Comparison of ENCODE assay signal across 10 mouse cellular contexts in the genomic region with DNA sequence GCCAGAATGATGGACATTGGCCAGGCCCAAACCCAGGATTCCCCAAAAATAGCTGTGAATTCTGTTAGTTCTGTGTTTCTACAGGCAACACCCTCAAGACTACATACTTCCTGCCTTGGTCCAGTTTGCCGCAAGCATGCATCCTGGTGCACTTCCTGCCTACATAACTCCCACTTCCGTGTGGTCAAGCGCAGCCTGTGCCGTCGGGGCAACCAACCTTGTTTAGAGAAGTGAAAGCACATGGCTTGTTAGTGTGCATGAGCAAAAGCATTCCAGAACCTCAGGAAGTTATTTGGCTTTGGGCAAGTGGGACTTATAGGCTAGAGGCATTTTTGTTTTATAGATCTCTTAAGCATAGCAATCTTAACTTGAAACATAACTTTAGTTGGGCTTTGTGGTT.
DNase-seq lines count a peak whose midpoint lies in the region; ATAC-seq and TF ChIP-seq lines count a peak whose summit lies in the region.
"Had no signal": no experiment of that assay in that cellular context is flagged by ENCODE, and none has a peak within 500 bp of the region (broad histone marks: within the 10 kb centered on the region; RNA-seq: fewer than 3 reads in every experiment).

No protein-coding gene starts in this region.

- DNase-seq in right cerebral cortex, postnatal 10 days (ENCODE audit: low spot score in 2 of 2), result peak; percentile 55 to 56
- no peak for DNase-seq in right cerebral cortex, postnatal 14 days
- peak; percentile 40 to 66 for DNase-seq in heart, adult 2 months
- DNase-seq in kidney, postnatal 10 days, result peak; percentile 59
- peak; percentile 62 for DNase-seq in skeletal muscle tissue, adult 2 months (ENCODE audit: low read depth, low spot score)
- DNase-seq in embryo, embryonic 9.5 days (ENCODE audit: extremely low spot score), result no peak
- DNase-seq: cerebellum, postnatal 14 days; gastrocnemius, postnatal 10 days; retina, postnatal 1 day had no signal

- H3K9ac ChIP-seq in heart, adult 2 months (ENCODE audit: low read depth, low read length), result no peak overlapping the region
- H3K9ac ChIP-seq in forebrain, embryonic 12.5 days, result no peak overlapping the region

- peaks cover 16% of the 10 kb centered on the region for H3K4me1 ChIP-seq in heart, adult 2 months (ENCODE audit: control insufficient read depth, insufficient read depth, low read length)
- H3K4me1 ChIP-seq in forebrain, embryonic 12.5 days, result peaks cover 54% of the 10 kb centered on the region

- no peaks in the 10 kb centered on the region for H3K27me3 ChIP-seq in heart, adult 2 months (ENCODE audit: control insufficient read depth, insufficient read depth, low read length)
- peaks cover 68% of the 10 kb centered on the region for H3K27me3 ChIP-seq in forebrain, embryonic 12.5 days

- H3K4me2 ChIP-seq in forebrain, embryonic 12.5 days, result no peak overlapping the region

- intact Hi-C loops in heart, adult 2 months (cut with DNase I), result loop anchor here (2.0 to 5.0 kb wide), 2 partner anchors 61 to 105 kb away; a partner anchor contains a TSS

- no peak overlapping the region for H3K27ac ChIP-seq in heart, adult 2 months
- no peak overlapping the region for H3K27ac ChIP-seq in forebrain, embryonic 12.5 days

- H3K79me2 ChIP-seq in heart, adult 2 months (replicated peaks; ENCODE audit: control insufficient read depth, insufficient read depth, low read length), result no peaks in the 10 kb centered on the region

- TF ChIP-seq EP300 in heart, adult 2 months (IDR thresholded peaks at IDR 0.05; ENCODE audit: insufficient read depth, low read depth, low read length), result peak; percentile 75; the same call in 1 of the 2 replicates

- no peak for ATAC-seq in forebrain, embryonic 12.5 days (ENCODE audit: low FRiP score)

- TF ChIP-seq CTCF in heart, adult 2 months (IDR thresholded peaks at IDR 0.05), result no peak

- no peak overlapping the region for H3K4me3 ChIP-seq in heart, adult 2 months
- no peak overlapping the region for H3K4me3 ChIP-seq in forebrain, embryonic 12.5 days (replicated peaks)

- WGBS in heart, adult 2 months, result 45% methylated on average over 5 of the region's 5 CpGs
- 87% methylated on average over 5 of the region's 5 CpGs for WGBS in forebrain, embryonic 12.5 days

- H3K9me3 ChIP-seq in forebrain, embryonic 12.5 days, result no peaks in the 10 kb centered on the region

- H3K36me3 ChIP-seq in heart, adult 2 months (ENCODE audit: control insufficient read depth, insufficient read depth, low read length), result no peaks in the 10 kb centered on the region
- no peaks in the 10 kb centered on the region for H3K36me3 ChIP-seq in forebrain, embryonic 12.5 days (replicated peaks)

- TF ChIP-seq POLR2A in heart, adult 2 months (IDR thresholded peaks at IDR 0.05; ENCODE audit: insufficient read depth, low read depth, low read length), result no peak

Comparison
In these comparisons a context has a peak if more than half of its experiments do, and no peak if none do; other contexts are left out.
1. DNase-seq: peak in right cerebral cortex, postnatal 10 days (2 of 2), heart, adult 2 months (2 of 2), kidney, postnatal 10 days (single experiment) and skeletal muscle tissue, adult 2 months (single experiment); none in right cerebral cortex, postnatal 14 days (single experiment) and embryo, embryonic 9.5 days (single experiment).